Mouse (Mus musculus): ENCODE measurements at regions not wholly inside any gene's neighbourhood (a gene's known extent, or its start where the extent isn't known, plus 50 kb on each side); places are given as distances from the start of the nearest gene placed in this dataset.

- DNase-seq (ENCODE audit: low spot score), result no peak
Observed at GRCm38 (mm10) chr7:136670675-136671074, 223.7 kb upstream of the Mgmt start.

DNA sequence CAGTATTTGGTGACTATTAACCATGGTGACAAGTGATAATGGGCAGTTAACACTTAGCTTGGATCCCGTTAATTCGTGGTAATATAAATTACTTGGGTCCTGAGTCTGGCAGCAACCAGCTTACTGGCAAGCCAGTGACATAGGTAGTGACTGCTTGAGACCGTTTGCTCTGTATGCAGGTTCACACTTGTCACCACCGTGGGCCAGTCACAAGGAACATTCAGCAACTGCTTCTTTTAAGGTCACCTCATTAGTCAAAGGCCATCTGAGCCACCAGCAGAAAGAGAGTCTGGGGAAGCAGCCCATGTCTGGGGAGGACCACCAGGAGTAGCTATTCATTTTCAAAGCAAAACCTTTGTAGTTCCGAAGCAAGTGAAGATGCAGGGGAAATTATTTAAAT lies 220.3 kb upstream of the Mgmt start:
- DNase-seq (ENCODE audit: low spot score), result no peak

GRCm38 (mm10) chr7:136675041-136675440 lies 219.4 kb upstream of the Mgmt start:
- DNase-seq (ENCODE audit: low spot score), result no peak

DNA sequence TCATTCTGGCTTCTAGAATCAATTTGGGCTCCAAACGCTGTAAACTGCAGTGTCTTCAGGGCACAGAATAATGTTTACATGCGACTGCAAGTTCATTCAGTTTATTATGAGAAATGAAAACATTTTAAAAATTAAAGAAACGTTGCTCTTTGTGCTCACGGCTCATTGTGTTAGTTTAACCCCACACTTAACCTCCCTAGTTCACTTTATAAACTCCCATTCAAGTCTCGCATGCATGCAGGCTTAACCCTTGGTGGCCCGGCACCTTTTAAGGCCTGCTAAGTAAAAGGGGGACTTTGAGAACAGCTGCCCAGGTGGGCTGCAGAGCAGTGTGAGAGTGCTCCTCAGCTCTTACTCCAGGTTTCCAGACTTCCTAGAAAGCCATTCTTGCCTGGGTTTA lies 218.3 kb upstream of the Mgmt start:
- DNase-seq (ENCODE audit: low spot score), result no peak

- DNase-seq (ENCODE audit: low spot score), result no peak
Observed at GRCm38 (mm10) chr7:136676987-136677545, 217.3 kb upstream of the Mgmt start.

DNA sequence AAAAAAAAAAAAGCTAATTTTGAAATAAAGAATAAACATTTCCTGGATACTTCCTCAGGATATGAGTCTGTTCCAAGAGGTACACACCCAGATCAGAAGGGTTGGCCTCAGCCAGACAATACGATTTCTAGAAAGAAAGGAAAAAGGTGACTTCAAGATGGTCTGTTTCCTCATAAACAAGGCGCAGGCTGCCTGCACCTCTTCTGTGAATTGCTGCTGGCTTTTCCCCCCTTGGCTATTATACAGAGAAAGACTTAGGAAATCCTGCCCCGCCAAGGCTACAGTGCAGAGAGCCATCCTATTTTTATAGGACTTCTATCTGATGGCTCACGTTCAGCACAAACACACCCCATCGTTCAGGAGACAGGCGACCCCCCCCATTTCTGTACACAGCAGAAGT lies 204.8 kb upstream of the Mgmt start:
- DNase-seq (ENCODE audit: low spot score), result no peak

DNA sequence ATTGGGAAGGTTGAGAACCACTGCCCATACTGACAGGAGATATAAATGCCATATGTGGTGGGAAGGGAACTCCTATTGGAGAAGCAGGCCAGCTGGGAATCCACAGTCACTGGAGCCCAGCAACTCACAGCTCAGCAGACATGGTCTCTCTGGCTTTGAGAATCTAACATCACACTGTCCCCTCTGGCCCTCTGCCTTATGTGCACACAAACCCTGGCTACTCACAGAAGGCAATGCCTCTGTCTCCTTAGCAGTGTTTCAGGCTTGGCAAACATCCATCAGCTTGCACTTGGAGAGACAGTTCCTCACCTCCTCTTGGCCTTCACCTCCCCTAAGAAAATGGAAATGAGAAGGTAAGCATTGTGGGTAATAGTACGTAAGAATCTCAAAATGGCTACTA lies 188.2 kb upstream of the Mgmt start:
- no peak for DNase-seq (ENCODE audit: low spot score)

GRCm38 (mm10) chr7:136707200-136708003 lies 187.0 kb upstream of the Mgmt start:
- DNase-seq (ENCODE audit: low spot score), result no peak

GRCm38 (mm10) chr7:136708004-136708435 lies 186.4 kb upstream of the Mgmt start:
- no peak for DNase-seq (ENCODE audit: low spot score)

DNA sequence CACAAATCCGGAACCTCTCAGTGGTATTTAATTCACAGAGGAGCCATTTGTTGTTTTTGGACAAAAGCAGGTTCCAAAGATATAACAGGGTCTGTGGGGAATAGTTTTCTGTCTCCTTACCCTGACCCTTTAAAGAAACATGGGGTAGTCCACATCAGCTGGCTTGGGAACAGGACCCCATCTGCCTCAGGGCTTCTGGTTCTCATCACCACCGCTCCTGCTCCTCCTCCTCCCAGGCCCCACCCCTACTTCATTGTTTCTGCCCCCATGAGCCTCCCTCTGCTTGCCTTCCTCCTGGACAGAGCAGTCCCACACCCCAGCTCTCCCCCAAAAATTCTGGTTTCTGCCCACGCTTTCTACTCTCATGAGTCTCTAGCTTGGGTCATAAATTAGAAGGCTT lies 183.8 kb upstream of the Mgmt start:
- DNase-seq (ENCODE audit: low spot score), result no peak

GRCm38 (mm10) chr7:136712962-136713640 lies 181.3 kb upstream of the Mgmt start:
- DNase-seq (ENCODE audit: low spot score), result no peak

- no peak for DNase-seq (ENCODE audit: low spot score)
Observed at GRCm38 (mm10) chr7:136727628-136728402, 166.6 kb upstream of the Mgmt start.

- no peak for DNase-seq (ENCODE audit: low spot score)
Observed at GRCm38 (mm10) chr7:136742171-136742570, 152.2 kb upstream of the Mgmt start.

DNA sequence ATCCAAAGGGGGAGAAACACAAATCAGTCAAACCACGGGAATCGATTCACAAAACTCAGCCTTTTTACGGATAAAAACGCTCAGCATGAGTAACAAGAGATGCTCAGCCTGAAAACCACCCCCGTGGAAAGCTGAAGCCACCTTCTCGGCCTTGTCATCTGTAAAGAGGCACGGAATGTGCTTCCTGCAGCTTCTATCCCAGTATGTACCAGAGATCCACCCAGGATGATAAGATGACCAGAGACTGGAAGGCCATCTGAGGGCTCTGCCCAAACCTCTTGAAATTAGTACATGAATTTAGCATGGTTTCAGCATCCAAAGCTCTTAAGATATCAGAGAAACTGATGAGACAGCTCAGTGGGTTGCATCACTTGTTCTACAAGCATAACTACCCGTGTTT lies 149.0 kb upstream of the Mgmt start:
- no peak for DNase-seq (ENCODE audit: low spot score)

DNA sequence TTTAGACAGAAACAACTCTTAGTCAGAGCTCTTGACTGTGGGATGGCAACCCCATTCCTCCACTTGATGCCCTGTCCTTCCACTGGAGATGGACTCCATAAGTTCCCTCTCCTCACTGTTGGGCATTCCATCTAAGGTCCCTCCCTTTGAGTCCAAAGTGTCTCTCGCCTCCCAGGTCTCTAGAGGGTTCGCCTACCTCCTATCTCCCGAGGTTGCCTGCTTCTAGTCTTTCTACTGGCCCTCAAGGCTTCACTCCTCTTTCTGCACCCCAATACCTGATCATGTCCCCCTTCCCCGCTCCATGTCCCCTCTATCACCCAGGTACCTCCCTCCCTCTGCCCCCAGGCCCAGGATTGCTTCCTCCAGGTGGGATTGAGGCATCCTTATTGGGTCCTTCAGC lies 142.9 kb upstream of the Mgmt start:
- DNase-seq (ENCODE audit: low spot score), result no peak

- DNase-seq (ENCODE audit: low spot score), result no peak
Observed at GRCm38 (mm10) chr7:136754821-136755220, 139.6 kb upstream of the Mgmt start.

- no peak for DNase-seq (ENCODE audit: low spot score)
Observed at GRCm38 (mm10) chr7:136765026-136765425, 129.4 kb upstream of the Mgmt start.

GRCm38 (mm10) chr7:136767231-136767630 lies 127.2 kb upstream of the Mgmt start:
- no peak for DNase-seq (ENCODE audit: low spot score)

DNA sequence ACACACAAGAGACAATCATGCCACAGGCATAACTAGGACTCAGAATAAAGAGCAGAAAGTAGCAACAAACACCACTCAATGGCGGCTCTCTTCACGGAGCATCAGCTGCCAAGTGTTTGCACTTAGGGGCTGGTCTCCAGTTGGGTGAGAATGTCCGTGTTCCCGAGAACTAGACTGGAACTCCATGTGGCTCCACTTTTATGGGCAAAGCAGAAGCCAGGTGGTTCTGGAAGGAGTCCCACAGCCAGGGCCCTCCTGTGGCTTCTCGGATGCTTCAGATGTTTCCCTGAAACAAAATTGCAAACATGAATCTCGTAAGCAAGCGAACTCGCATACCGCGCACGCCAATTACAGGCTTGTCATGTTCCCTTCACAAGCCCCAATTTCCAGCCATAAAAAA lies 113.7 kb upstream of the Mgmt start:
- no peak for DNase-seq (ENCODE audit: low spot score)

- DNase-seq (ENCODE audit: low spot score), result no peak
Observed at GRCm38 (mm10) chr7:136791162-136791561, 103.3 kb upstream of the Mgmt start.

DNA sequence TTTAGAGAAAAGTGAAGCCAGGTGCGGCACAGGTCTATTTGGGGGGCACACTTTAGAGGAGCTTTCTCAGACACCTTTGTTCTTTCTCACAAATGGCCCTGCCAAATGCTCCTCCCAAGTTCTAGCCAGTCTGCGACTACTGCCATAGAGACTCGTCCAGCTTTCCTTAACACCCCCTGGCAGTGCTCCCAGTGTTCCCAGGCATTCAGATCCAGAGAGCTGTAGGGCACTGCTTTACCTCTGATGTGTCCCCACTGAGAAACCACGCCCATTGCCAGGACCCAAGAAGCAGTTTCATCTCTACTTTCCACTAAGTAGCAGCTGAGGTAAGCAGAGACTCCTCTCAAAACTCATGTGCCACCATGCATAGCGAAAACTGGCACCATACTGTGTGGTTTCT lies 102.3 kb upstream of the Mgmt start:
- DNase-seq (ENCODE audit: low spot score), result no peak

DNA sequence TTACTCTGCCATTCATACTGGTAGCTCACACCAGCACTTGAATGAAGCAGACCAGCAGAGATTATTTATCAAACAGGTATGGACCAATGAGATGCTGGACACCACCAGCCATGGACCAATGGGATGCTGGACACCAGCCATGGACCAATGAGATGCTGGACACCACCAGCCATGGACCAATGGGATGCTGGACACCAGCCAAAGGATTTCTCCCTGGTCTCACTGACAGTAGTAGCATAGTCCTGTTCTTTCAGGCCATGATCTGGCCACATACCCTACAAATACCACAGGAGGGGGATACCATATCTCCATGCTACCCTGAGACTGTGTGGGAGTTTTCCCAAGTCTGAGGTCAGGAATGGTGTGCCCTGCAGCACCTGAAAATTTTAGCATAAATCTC lies 98.0 kb upstream of the Mgmt start:
- DNase-seq (ENCODE audit: low spot score), result no peak

Measured in yolk sac, embryonic 10.5 days (tissue).